Mouse (Mus musculus): ENCODE results near the gene Rhov.

Gene Rhov

GRCm38 (mm10) chr2:119237210-119237870, 33.7 kb downstream of the Rhov start, which contains the start of gene Spint1:
TSS of gene Spint1 (plus strand) at chr2:119237362.
- no peak for DNase-seq

GRCm38 (mm10) chr2:119236682-119237209, 34.3 kb downstream of the Rhov start:
- DNase-seq, result no peak

- no peak for DNase-seq
Measured at GRCm38 (mm10) chr2:119229775-119230704, 41.0 kb downstream of the Rhov start, which contains the start of gene Ppp1r14d. TSS of gene Ppp1r14d (minus strand) at chr2:119229906.
